Mouse (Mus musculus) midbrain, embryonic 14.5 days (tissue): ENCODE measurements around the gene Limk1. TPM values are rescaled to one million over a fixed set of nuclear protein-coding genes. Genes with fewer than 3 reads are reported as not detected.
A peak's percentile ranks its signal among the peaks of the same experiment; 100 is the strongest.

ENCODE experiments used
- ATAC-seq: fragments of 200-750 bp; cut with Nextera tagmentation; 2 replicates; pipeline ENCODE4 v1.8.0; 2017; ENCODE audit warnings: moderate number of reproducible peaks, moderate library complexity; ENCODE audit not compliant: low FRiP score, low TSS enrichment
- DNase-seq: peaks from one replicate; pipeline ENCODE4 v3.0.0-alpha.2; 2015
- H3K27ac ChIP-seq: fragments of 300-500 bp; sonication (generic); replicated peaks from 2 replicates; pipeline ENCODE4 v1.5.1; 2014; ENCODE audit warnings: mild to moderate bottlenecking, low read depth, low read length, moderate library complexity
- H3K27me3 ChIP-seq: fragments of 300-500 bp; sonication (generic); 2 replicates; pipeline ENCODE4 v1.6.1; 2014; ENCODE audit warnings: low read length, control low read depth, mixed read lengths; ENCODE audit not compliant: control insufficient read depth, insufficient read depth
- H3K36me3 ChIP-seq: fragments of 300-500 bp; sonication (generic); 2 replicates; pipeline ENCODE4 v1.6.1; 2014; ENCODE audit warnings: low read length, control low read depth; ENCODE audit not compliant: control insufficient read depth, insufficient read depth
- H3K4me1 ChIP-seq: fragments of 300-500 bp; sonication (generic); 2 replicates; pipeline ENCODE4 v1.6.1; 2014; ENCODE audit warnings: mild to moderate bottlenecking, antibody characterized with exemption, low read length, control low read depth; ENCODE audit not compliant: control insufficient read depth, insufficient read depth
- H3K4me2 ChIP-seq: fragments of 300-500 bp; sonication (generic); 2 replicates; pipeline ENCODE4 v1.6.1; 2014; ENCODE audit warnings: mild to moderate bottlenecking, low read length, moderate library complexity
- H3K4me3 ChIP-seq: fragments of 300-500 bp; sonication (generic); replicated peaks from 2 replicates; pipeline ENCODE4 v1.5.1; 2014; ENCODE audit warnings: low read depth, low read length
- H3K9ac ChIP-seq: fragments of 300-500 bp; sonication (generic); replicated peaks from 2 replicates; pipeline ENCODE4 v1.6.1; 2014; ENCODE audit warnings: mild to moderate bottlenecking, low read length, moderate library complexity
- H3K9me3 ChIP-seq: fragments of 300-500 bp; sonication (generic); 2 replicates; pipeline ENCODE4 v1.6.1; 2016; ENCODE audit warnings: low read length, control low read depth, mixed read lengths; ENCODE audit not compliant: control insufficient read depth
- WGBS: fragments of 180-500 bp; shearing (Covaris S2); extraction: QIAGEN DNeasy Blood & Tissue Kit; methylation state at CpG from one replicate; pipeline ENCODE4 v1.1.7; 2014; 5-methylcytosine and 5-hydroxymethylcytosine counted together
- polyA plus RNA-seq: library from polyadenylated mRNA; unstranded; fragments of >200 nt; fragmentation: Nextera tagmentation; extraction: Ambion mirVana; gene quantifications from 2 replicates; pipeline ENCODE4 v1.2.1, GENCODE M21; 2014

Gene Limk1
- polyA plus RNA-seq, 1 experiment from 2014 or later = 22.3 TPM

DNA sequence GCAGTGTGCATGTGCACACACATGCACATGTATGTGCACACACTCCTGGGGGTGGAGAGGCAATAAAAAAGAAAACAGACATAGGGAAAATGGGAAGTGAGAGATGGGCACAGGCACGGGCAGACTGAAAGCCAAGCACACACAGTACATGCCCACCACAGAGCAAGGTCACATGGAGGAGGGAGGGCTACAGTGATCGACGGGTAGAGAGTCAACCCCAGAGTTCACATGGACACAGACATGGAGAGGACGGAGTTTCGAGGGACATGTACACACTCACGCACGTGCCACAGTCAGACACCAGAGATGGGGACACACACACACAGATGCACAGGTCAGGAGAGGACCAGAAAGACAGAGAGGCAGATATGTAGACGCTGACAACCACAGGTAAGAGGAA lies 73.0 kb downstream of the Limk1 start:
- DNase-seq (no peak), ATAC-seq (no peak)
- Histone ChIP-seq H3K27me3 (no peaks in the 10 kb centered on the region), H3K9me3 (no peaks in the 10 kb centered on the region), H3K4me1 (no peaks in the 10 kb centered on the region), H3K36me3 (peaks cover 52% of the 10 kb centered on the region), H3K4me3 (no peak overlapping the region), H3K27ac (no peak overlapping the region), H3K9ac (no peak overlapping the region), H3K4me2 (no peak overlapping the region)
- WGBS = 88% methylated on average over 8 of the region's 8 CpGs

DNA sequence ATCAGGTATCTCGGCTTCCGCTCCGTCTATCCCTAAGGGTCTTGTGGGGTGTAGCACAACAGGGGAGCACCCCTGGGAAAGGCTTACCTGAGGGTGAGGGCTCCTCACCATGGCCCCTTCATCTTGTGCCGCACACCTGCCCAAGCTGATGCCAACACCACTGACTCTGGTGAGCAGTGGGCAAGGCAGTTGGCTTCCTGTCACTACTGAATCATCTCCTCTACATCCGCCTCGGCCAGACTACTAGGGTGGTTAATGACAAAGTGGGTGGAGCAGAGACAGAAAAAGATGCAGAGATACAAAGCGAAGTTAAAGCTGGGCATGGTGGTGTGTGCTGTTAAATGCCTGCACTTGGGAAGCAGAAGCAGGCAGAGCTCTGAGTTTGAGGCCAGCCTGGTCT lies 73.6 kb downstream of the Limk1 start, which contains the start of gene Lat2:
Gene Lat2, minus strand, starts transcription at position 224 of the 400 bp plus-strand sequence.
- DNase-seq (no peak), ATAC-seq (no peak)
- no peaks in the 10 kb centered on the region for H3K4me1 ChIP-seq
- H3K4me3 ChIP-seq = no peak within 1 kb of the TSS
- no peak within 1 kb of the TSS for H3K4me2 ChIP-seq
- H3K27me3 ChIP-seq = no peaks in the 10 kb centered on the region
- peaks cover 46% of the 10 kb centered on the region for H3K36me3 ChIP-seq
- WGBS = 93% methylated on average over 7 of the region's 7 CpGs
- H3K27ac ChIP-seq = 0 out of 2 replicates have a peak within 1 kb of the TSS, but pooled peaks have one; percentile 13
- no peaks in the 10 kb centered on the region for H3K9me3 ChIP-seq
- H3K9ac ChIP-seq = no peak within 1 kb of the TSS

DNA sequence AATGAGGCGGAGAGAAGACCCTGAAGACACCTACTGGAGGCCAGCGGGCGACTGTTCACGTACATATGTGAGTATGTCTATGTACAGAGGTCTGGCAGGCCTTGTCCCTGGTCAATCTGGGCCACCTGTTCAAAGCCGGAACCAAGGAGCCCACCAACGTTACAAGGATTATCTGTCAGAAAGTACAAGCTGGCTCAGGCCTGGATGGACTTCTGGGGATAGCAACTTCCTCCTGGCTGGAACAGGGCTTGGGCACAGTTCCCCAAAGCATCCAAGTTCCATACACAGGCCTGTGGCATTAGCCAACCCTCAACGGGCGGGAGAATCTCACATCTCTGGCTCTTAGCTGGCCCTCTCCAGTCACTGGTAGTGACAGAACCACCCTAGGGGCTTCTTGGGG lies 74.1 kb downstream of the Limk1 start:
- Histone ChIP-seq H3K36me3 (peaks cover 41% of the 10 kb centered on the region), H3K9me3 (no peaks in the 10 kb centered on the region), H3K27me3 (no peaks in the 10 kb centered on the region), H3K4me3 (no peak overlapping the region), H3K9ac (no peak overlapping the region), H3K4me1 (no peaks in the 10 kb centered on the region), H3K4me2 (no peak overlapping the region), H3K27ac (0 out of 2 replicates have a peak overlapping the region, but pooled peaks have one; percentile 13)
- DNase-seq = no peak
- 91% methylated on average over 8 of the region's 8 CpGs for WGBS
- ATAC-seq = no peak

DNA sequence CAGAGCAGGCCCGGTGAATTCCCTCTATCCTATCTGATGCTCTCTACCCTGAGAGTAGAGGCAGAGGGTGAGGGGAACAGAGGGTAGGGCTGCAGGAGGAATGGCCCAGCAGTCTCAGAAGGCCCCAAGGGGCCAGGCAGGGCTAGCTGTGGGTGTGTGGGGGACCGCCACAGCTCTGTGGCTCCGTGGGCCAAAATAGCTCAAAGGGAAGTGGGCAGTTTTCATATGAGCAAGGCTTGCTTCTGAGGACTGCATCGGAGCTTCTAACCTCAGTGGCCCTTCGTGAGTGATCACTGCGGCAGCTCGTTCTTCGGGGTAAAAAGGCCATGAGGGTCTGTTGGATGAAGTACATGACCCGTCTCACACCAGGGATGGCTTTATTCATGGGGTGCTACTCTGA lies 74.7 kb downstream of the Limk1 start:
- Histone ChIP-seq H3K27ac (no peak overlapping the region), H3K4me1 (no peaks in the 10 kb centered on the region), H3K9ac (no peak overlapping the region), H3K9me3 (no peaks in the 10 kb centered on the region), H3K27me3 (no peaks in the 10 kb centered on the region), H3K36me3 (peaks cover 36% of the 10 kb centered on the region), H3K4me2 (no peak overlapping the region), H3K4me3 (no peak overlapping the region)
- ATAC-seq (no peak), DNase-seq (no peak)
- whole genome bisulfite sequencing = 88% methylated on average over 9 of the region's 9 CpGs

DNA sequence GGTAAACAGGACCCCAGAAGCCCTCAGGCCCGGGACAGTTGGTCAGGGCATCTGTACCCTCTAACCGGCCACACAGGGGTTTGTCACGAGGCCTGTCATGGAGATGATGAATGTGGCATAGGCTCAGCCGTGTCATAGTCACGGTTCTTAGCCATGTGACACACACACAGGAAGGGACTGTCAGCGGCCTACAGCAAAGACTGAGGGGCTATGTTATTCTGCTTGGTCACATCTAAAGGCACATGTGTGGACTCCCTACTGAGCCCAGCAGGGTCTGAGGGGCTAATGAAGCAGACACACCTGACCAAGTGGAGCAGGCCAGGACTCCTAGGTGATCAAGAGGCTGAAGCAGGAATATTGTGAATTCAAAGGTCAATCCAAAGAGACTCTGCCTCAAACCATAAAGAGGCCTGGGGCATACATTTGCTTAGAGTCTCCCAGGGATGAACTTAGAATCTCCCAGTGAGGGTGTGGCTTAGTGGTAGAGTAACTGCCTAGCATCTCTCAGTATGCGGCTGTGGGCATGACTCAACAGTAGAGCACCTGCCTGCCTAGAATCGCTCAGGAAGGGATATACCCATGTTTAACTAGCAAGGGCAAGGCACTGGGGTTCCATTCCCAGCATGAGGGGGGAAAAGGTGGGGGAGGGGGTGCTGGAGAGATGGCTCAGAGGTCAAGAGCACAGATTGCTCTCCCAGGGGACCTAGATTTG lies 76.4 kb downstream of the Limk1 start:
- peaks cover 19% of the 10 kb centered on the region for H3K36me3 ChIP-seq
- 65% methylated on average over 8 of the region's 8 CpGs for WGBS
- no peak for ATAC-seq
- no peak overlapping the region for H3K4me3 ChIP-seq
- H3K4me2 ChIP-seq = no peak overlapping the region
- H3K9ac ChIP-seq = no peak overlapping the region
- no peaks in the 10 kb centered on the region for H3K9me3 ChIP-seq
- no peaks in the 10 kb centered on the region for H3K27me3 ChIP-seq
- DNase-seq = no peak
- H3K27ac ChIP-seq = no peak overlapping the region
- no peaks in the 10 kb centered on the region for H3K4me1 ChIP-seq

DNA sequence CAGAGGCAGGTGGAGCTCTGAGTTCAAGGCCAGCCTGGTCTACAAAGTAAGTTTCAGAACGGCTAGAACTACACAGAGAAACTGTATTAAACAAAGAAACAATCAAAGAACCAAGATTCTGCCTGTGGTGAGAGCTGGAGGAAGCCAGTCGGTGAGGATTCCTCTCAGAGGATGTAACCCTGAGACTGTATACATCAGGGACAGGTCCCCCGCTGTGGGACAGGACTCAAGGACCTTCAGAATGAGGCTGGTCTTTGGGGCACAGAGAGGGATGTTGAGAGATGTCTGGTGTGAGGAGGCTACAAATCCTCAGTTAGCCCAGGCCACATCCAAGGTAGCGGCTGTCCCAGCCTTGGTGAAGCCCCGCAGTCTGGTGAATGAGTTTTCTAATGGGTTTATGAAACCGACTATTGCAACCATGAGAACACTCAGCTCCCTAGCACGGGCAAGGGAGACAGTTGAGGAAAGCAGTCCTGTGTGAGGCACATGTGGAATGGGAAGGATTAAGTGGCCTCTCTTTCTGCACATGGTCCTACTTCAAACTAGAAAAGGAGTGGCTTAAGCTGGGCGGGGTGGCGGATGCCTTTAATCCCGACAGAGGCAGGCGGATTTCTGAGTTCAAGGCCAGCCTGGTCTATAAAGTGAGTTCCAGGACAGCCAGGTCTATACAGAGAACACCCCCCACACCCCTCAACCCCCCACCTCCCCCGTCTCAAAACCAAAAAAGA lies 78.3 kb downstream of the Limk1 start:
- Histone ChIP-seq H3K9ac (no peak overlapping the region), H3K9me3 (no peaks in the 10 kb centered on the region), H3K4me2 (no peak overlapping the region), H3K4me1 (no peaks in the 10 kb centered on the region), H3K27me3 (no peaks in the 10 kb centered on the region), H3K27ac (no peak overlapping the region), H3K36me3 (peaks cover 12% of the 10 kb centered on the region), H3K4me3 (no peak overlapping the region)
- WGBS = 86% methylated on average over 12 of the region's 12 CpGs
- DNase-seq = no peak
- no peak for ATAC-seq

DNA sequence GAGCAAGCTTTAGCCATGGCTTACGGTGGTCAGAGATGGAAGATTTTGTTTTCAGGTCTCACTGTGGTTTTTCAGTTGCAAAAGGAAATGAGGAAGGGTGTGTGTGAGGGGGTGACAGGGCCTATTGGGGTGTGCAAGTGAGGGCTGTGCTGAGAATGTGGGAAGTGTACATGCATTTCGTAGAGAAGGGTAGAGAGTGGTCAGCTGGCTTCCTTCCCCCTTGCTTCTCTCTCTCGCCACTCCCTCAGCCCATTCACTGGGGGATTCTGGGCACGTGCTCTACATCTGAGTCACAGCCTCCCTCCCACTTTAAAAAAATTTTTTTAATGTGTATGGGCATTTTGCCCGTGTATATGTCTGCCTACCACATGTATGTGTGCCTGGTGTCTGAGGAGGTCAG lies 81.3 kb downstream of the Limk1 start:
- Histone ChIP-seq H3K4me1 (no peaks in the 10 kb centered on the region), H3K4me2 (no peak overlapping the region), H3K9ac (no peak overlapping the region), H3K36me3 (0 out of 2 replicates have a peak, but pooled peaks cover 2% of the 10 kb centered on the region), H3K4me3 (no peak overlapping the region), H3K27ac (no peak overlapping the region), H3K27me3 (no peaks in the 10 kb centered on the region), H3K9me3 (no peaks in the 10 kb centered on the region)
- WGBS = 74% methylated on average over 5 of the region's 5 CpGs
- ATAC-seq (no peak), DNase-seq (no peak)

DNA sequence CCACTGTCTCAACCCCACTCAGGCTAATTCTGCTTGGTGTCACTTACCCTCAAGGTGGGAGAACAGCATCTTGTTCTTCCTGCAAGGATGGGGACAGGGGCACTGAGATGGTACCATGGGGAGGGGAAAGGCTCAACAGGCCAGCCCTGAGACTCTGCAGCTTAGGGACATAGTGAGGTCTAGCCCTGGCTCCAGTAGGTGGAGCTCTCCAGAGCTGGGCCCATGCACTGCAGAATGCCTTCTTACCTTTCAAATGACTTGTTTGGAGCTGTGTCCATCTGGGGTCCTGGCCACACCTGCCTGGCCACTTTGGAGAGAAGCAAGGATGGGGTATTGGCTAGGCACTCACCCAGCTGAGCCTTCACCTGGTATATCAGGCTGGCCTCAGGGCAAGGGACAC lies 82.1 kb downstream of the Limk1 start:
- Histone ChIP-seq H3K4me1 (no peaks in the 10 kb centered on the region), H3K27me3 (no peaks in the 10 kb centered on the region), H3K27ac (no peak overlapping the region), H3K4me2 (no peak overlapping the region), H3K9me3 (no peaks in the 10 kb centered on the region), H3K4me3 (no peak overlapping the region), H3K9ac (no peak overlapping the region), H3K36me3 (0 out of 2 replicates have a peak, but pooled peaks cover 2% of the 10 kb centered on the region)
- ATAC-seq (no peak), DNase-seq (no peak)
